Mouse (Mus musculus) sigmoid colon, adult 10 weeks (tissue): Measurements from ENCODE around the gene Gpd1l. TPM values are rescaled to one million over a fixed set of nuclear protein-coding genes. Genes with fewer than 3 reads are reported as not detected.

Source experiments
- polyA plus RNA-seq: library from polyadenylated mRNA; stranded (reverse); fragments of 350-450 nt; fragmentation: Illumina TruSeq; extraction: RNeasy Lipid Tissue Mini Kit (QIAGEN cat#74804); gene quantifications from one replicate; pipeline ENCODE4 v1.2.3, GENCODE M21; 2014; ENCODE audit warnings: low read depth, low replicate concordance

Gene Gpd1l
- polyA plus RNA-seq: 108 TPM

DNA sequence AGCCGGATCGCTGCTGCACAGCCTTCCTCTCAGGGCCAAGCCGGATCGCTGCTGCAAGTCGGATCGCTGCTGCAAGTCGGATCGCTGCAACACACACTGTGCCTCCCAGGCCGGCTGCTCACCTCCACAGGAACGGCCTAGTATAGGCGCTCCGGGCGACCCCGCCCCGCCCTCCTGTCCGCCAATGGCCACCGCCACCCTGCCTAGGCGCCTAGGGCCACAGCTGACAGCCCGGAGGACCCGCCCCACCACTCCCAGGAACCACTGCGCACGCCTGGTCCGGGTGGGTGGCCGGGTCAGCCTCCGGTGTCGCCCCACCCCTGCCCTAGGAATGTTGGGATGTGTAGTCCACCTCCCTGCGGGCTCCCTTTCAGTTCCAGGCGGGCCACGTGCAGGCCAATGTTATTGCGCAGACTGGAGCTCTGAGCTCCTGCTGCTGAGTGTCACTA, at the start of gene Gpd1l:
Gene Gpd1l (minus strand): TSS at position 265 of the 449 bp plus-strand sequence.

GRCm38 (mm10) chr9:114982689-114983360, 49.0 kb upstream of the Gpd1l start, which contains the start of gene Rps27rt:
Gene Rps27rt (minus strand): TSS chr9:114982739.

DNA sequence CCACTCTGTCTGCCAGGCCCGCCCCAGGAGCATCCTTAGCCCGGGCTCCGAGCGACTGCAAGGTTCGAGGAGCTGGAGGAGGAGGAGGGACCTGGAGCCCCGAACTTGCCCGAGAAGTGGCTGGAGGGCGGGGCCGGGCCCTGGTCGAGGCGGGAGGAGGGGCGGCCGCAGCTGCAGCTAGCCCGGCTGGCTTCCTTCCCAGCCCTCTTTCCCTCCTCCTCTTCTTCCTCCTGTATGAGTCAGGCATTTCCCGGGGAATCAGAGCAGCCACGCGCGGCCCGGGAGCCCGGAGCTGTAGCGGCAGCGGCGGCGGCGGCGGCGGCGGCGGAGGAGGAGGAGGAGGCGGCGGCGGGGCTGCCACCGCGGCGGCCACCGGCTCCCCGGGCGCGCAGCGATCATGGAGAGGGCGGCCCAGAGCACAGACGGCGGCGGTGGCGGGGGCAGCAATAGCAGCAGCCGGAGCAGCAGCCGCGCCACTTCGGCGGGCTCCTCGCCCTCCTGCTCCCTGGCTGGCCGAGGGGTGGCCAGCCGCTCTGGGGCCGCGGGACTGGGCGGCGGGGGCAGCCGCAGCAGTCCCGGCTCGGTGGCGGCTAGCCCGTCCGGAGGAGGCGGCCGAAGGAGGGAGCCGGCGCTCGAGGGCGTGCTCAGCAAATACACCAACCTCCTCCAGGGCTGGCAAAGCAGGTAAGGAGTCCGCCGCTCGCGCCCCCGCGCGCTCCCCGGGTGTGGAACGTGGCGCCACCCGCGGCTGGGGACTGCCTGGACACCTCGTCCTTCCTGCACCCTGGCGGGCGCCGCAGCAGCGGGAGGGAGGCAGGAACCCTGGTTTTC, 44.7 kb upstream of the Gpd1l start, which contains the start of gene Osbpl10:
Gene Osbpl10 (plus strand): TSS at position 289 of the 831 bp plus-strand sequence.

Other genes starting within 250 kb of the Gpd1l start
- gene Dync1li1, start 245.2 kb downstream of the Gpd1l start, polyA plus RNA-seq: 47.7 TPM
- gene Cmtm6, start 202.9 kb downstream of the Gpd1l start, polyA plus RNA-seq: 141 TPM
- gene Cmtm7, start 152.1 kb downstream of the Gpd1l start, polyA plus RNA-seq: 3.1 TPM
- 19.0 TPM for gene Cmtm8, start 89.8 kb downstream of the Gpd1l start, polyA plus RNA-seq
- gene Osbpl10, start 44.6 kb upstream of the Gpd1l start, polyA plus RNA-seq: 1.5 TPM
- gene Rps27rt, start 48.8 kb upstream of the Gpd1l start, polyA plus RNA-seq: 121 TPM